Mouse (Mus musculus) stomach, postnatal 0 days (tissue): ENCODE measurements around the gene Olfr1499.

Experiments used
- CTCF ChIP-seq: IDR thresholded peaks from 2 replicates; pipeline ENCODE4 v1.5.1; 2016; ENCODE audit warnings: antibody characterized with exemption, low read depth, mild to moderate bottlenecking, moderate library complexity
- EP300 ChIP-seq: optimal IDR thresholded peaks from 2 replicates; pipeline ENCODE3; 2016; ENCODE audit warnings: antibody characterized with exemption

DNA sequence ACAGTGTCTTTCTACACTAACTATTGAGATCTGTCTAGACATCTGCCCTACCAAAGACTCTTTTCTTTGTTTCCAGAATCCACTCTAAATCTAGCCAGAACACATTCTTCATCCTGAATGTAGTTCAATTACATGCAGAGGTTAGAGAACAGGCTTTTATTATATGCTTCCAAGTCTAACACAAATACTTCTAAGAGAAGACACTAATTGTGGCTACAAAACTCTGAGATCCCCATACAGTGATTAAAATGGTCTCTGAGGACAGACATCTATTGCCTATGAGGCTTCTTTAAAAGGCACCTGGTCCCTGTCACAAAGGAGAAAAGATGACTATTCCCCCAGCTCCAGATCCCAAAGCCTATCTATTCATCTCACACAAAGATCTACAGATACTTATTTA is 11.1 kb upstream of the Olfr1499 start, which contains the start of gene Olfr1500:
- no peak for TF ChIP-seq CTCF
- TF ChIP-seq EP300 = no peak
